Mouse (Mus musculus) C2C12 (cell line): ENCODE data around the gene Tekt2. TPM values are rescaled to one million over a fixed set of nuclear protein-coding genes. Genes with fewer than 3 reads are reported as not detected.

Experiments
- H3K27me3 ChIP-seq: one replicate; pipeline ENCODE4 v1.6.1; 2011; ENCODE audit not compliant: control insufficient read depth, insufficient read depth, insufficient read length
- H3K36me3 ChIP-seq: one replicate; pipeline ENCODE4 v1.6.1; 2011; ENCODE audit not compliant: control insufficient read depth, insufficient read depth
- H3K4me3 ChIP-seq: one replicate; pipeline ENCODE4 v1.5.1; 2011; ENCODE audit warnings: mild to moderate bottlenecking, control low read depth; ENCODE audit not compliant: poor library complexity, insufficient read depth, severe bottlenecking
- H3K79me2 ChIP-seq: one replicate; pipeline ENCODE4 v1.6.1; 2011; ENCODE audit not compliant: control insufficient read depth, insufficient read depth
- H3K79me3 ChIP-seq: one replicate; pipeline ENCODE4 v1.6.1; 2011; ENCODE audit warnings: low read depth, control low read depth
- H3ac ChIP-seq: one replicate; pipeline ENCODE3; 2011; ENCODE audit warnings: low read depth; ENCODE audit not compliant: control insufficient read depth, insufficient read length
- CEBPB ChIP-seq: IDR thresholded peaks from one replicate; pipeline ENCODE4 v1.6.1; 2011; ENCODE audit warnings: low read depth, mild to moderate bottlenecking, control low read depth, moderate library complexity
- CTCF ChIP-seq: IDR thresholded peaks from one replicate; pipeline ENCODE4 v1.5.1; 2011; ENCODE audit not compliant: control insufficient read depth, insufficient read depth, insufficient read length
- FOSL1 ChIP-seq: IDR thresholded peaks from one replicate; pipeline ENCODE4 v1.8.0; 2011; ENCODE audit warnings: mild to moderate bottlenecking, low read length; ENCODE audit not compliant: poor library complexity, insufficient read depth, severe bottlenecking
- MAX ChIP-seq: IDR thresholded peaks from one replicate; pipeline ENCODE4 v1.6.1; 2011; ENCODE audit warnings: mild to moderate bottlenecking, control low read depth
- MYOD1 ChIP-seq: IDR thresholded peaks from one replicate; pipeline ENCODE4 v1.6.1; 2011; ENCODE audit warnings: low read depth; ENCODE audit not compliant: control insufficient read depth, insufficient read length
- MYOG ChIP-seq: IDR thresholded peaks from one replicate; pipeline ENCODE4 v1.6.1; 2011; ENCODE audit not compliant: control insufficient read depth, insufficient read length; ENCODE audit errors: extremely low read depth
- USF1 ChIP-seq: IDR thresholded peaks from one replicate; pipeline ENCODE4 v1.6.1; 2011; ENCODE audit warnings: low read depth, mild to moderate bottlenecking, control low read depth, moderate library complexity
- polyA plus RNA-seq: library from polyadenylated mRNA; unstranded; fragments of >200 nt; fragmentation: generic; extraction: Trizol; gene quantifications from one replicate; pipeline ENCODE4 v1.2.1, GENCODE M21; 2012; ENCODE audit warnings: missing spikeins

Gene Tekt2
- polyA plus RNA-seq, 1 experiment = 0.40 TPM

- H3K4me3 ChIP-seq = no peak overlapping the region
These were observed 12.3 kb downstream of the Tekt2 start for GRCm38 (mm10) chr4:126313202-126313601.

DNA sequence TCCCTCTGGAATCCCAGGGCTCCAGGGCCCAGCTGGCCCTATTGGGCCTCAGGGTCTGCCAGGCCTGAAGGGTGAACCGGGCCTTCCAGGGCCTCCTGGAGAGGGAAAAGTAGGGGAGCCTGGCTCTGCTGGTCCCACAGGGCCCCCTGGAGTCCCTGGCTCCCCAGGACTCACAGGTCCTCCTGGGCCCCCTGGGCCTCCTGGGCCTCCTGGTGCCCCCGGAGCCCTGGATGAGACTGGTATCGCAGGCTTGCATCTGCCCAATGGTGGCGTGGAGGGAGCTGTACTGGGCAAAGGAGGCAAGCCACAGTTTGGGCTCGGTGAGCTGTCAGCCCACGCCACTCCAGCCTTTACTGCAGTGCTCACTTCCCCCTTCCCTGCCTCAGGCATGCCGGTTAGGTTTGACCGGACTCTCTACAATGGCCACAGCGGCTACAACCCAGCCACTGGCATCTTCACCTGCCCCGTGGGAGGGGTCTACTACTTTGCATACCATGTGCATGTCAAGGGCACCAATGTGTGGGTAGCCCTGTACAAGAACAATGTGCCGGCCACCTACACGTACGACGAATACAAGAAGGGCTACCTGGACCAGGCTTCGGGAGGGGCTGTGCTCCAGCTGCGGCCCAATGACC, 13.8 kb downstream of the Tekt2 start:
- Histone ChIP-seq H3K36me3 (peaks cover 15% of the 10 kb centered on the region), H3K4me3 (no peak overlapping the region), H3K79me3 (no peaks in the 10 kb centered on the region), H3ac (no peak overlapping the region), H3K27me3 (no peaks in the 10 kb centered on the region), H3K79me2 (no peaks in the 10 kb centered on the region)
- no peak for TF ChIP-seq MYOD1
- TF ChIP-seq CTCF = no peak
- no peak for TF ChIP-seq CEBPB
- TF ChIP-seq MAX = no peak
- TF ChIP-seq FOSL1 = no peak
- TF ChIP-seq MYOG = no peak
- TF ChIP-seq USF1 = no peak

More at GRCm38 (mm10) chr4:126313202-126313601, 12.3 kb downstream of the Tekt2 start:
- no peaks in the 10 kb centered on the region for H3K79me2 ChIP-seq
- peaks cover 25% of the 10 kb centered on the region for H3K36me3 ChIP-seq
- TF ChIP-seq USF1 = no peak
- no peak for TF ChIP-seq MAX
- TF ChIP-seq CTCF = no peak
- no peak for TF ChIP-seq FOSL1
- no peak for TF ChIP-seq CEBPB
- TF ChIP-seq MYOD1 = no peak
- no peak for TF ChIP-seq MYOG
- H3ac ChIP-seq = no peak overlapping the region
- no peaks in the 10 kb centered on the region for H3K79me3 ChIP-seq
- no peaks in the 10 kb centered on the region for H3K27me3 ChIP-seq

DNA sequence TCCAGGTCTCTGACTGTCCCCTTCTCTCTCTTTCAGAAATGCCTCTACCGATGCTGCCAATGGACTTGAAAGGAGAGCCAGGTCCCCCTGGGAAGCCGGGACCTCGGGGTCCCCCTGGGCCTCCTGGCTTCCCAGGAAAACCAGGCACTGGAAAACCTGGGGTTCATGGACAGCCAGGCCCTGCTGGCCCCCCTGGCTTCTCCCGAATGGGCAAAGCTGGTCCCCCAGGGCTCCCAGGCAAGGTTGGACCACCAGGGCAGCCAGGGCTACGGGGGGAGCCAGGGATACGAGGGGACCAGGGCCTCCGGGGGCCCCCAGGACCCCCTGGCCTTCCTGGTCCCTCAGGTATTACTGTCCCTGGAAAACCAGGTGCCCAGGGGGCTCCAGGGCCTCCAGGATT, 15.1 kb downstream of the Tekt2 start:
- Histone ChIP-seq H3K27me3 (no peaks in the 10 kb centered on the region), H3ac (no peak overlapping the region), H3K4me3 (no peak overlapping the region), H3K36me3 (peaks cover 2% of the 10 kb centered on the region), H3K79me3 (no peaks in the 10 kb centered on the region), H3K79me2 (no peaks in the 10 kb centered on the region)
- no peak for TF ChIP-seq MYOG
- no peak for TF ChIP-seq USF1
- no peak for TF ChIP-seq CTCF
- no peak for TF ChIP-seq FOSL1
- no peak for TF ChIP-seq CEBPB
- no peak for TF ChIP-seq MYOD1
- no peak for TF ChIP-seq MAX

DNA sequence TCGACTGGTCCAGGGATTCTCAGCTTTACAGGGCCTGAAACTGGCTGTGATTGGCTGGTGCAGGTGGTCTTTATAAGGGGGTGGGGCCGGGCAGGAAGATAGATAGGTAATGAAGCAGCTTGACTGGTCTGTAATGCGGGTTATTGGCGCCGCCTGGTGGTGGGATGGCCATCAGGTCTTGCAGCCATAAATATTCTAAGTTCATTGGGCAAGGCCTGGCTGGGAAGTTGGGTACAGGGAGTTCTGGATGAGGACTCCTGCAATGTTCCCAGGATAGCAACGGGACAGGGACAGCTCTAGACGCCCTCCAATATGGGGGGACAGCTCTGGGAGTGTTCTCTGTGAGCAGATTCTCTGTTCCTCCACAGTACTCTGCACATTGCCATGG, 15.6 kb downstream of the Tekt2 start:
- Histone ChIP-seq H3K27me3 (no peaks in the 10 kb centered on the region), H3K36me3 (no peaks in the 10 kb centered on the region), H3K4me3 (no peak overlapping the region), H3K79me3 (no peaks in the 10 kb centered on the region), H3ac (no peak overlapping the region), H3K79me2 (no peaks in the 10 kb centered on the region)
- TF ChIP-seq MYOG = no peak
- TF ChIP-seq USF1 = no peak
- TF ChIP-seq MYOD1 = no peak
- no peak for TF ChIP-seq FOSL1
- peak; percentile 76 for TF ChIP-seq CTCF
- TF ChIP-seq CEBPB = no peak

GRCm38 (mm10) chr4:126309211-126309921, 16.1 kb downstream of the Tekt2 start:
- Histone ChIP-seq H3K4me3 (no peak overlapping the region), H3K27me3 (no peaks in the 10 kb centered on the region), H3K79me3 (no peaks in the 10 kb centered on the region), H3ac (no peak overlapping the region), H3K79me2 (no peaks in the 10 kb centered on the region), H3K36me3 (no peaks in the 10 kb centered on the region)
- TF ChIP-seq MYOG (no peak), CTCF (peak; percentile 80)

DNA sequence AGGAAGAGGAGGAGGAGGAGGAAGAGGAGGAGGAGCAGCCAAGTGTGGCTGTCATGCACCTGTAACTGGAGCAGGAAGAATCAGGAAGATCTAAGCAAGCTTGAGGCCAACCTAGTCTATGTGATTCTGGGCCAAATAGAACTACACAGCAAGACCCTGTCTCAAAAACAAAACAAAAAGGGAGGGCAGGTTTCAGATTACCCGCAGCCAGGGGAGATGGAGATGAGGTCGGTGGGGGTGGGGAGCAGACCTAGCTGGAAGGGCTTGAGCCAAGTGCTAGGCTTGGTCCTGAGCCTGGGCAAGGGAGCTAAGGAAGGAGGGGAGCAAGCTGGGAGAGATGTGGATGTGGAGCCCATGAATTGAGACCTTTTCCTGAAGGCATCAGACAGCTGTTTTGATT, 18.7 kb downstream of the Tekt2 start:
- TF ChIP-seq MAX = no peak
- no peak for TF ChIP-seq MYOG
- no peak for TF ChIP-seq CEBPB
- TF ChIP-seq FOSL1 = no peak
- TF ChIP-seq MYOD1 = no peak
- no peak for TF ChIP-seq CTCF
- TF ChIP-seq USF1 = no peak
- Histone ChIP-seq H3K27me3 (no peaks in the 10 kb centered on the region), H3K36me3 (no peaks in the 10 kb centered on the region), H3ac (no peak overlapping the region), H3K4me3 (no peak overlapping the region), H3K79me3 (no peaks in the 10 kb centered on the region), H3K79me2 (no peaks in the 10 kb centered on the region)
